ENCODE assay signal across 22 mouse cellular contexts in the genomic region with DNA sequence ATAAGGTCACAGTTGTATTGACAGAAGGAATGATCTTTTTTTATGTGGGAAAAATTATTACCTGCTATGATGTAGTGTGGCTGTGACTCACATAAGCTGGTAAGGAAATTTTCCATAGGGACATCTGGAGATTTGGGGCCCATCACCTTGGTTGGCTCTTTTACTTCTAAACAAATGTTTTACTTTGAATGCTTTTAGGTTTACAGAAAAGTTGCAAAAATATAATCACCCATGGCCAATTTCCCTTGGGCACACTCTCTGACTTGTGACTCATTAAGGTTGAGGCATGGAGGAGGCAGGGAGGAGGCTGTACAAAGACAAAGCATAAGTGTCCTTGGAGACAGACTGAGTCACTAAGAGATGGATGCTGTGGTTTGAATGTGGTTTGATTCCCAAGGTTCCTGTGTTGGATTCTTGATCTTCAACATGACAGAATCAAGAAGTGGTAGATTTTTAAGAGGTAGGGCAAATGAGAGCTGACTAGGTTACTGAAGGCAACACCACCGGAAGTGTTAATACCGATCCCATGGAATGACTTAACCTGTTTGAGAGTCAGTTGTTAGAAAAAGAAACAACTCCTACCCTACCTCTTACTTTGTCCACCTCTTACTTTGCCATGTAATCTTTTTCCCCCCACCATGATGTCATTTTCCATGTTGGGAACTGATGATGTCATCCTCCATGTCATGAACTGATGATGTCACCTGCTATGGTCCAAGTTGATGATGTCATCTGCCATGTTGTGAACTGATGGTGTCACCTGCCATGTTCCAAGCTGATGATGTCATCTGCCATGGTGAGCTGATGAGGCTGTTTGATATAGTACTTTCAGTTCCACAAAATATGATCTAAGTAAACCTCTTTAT.
DNase-seq lines count a peak whose midpoint lies in the region; ATAC-seq lines count a peak whose summit lies in the region.
"Had no signal": no experiment of that assay in that cellular context is flagged by ENCODE, and none has a peak within 500 bp of the region (broad histone marks: within the 10 kb centered on the region; RNA-seq: fewer than 3 reads in every experiment).

No protein-coding gene starts in this region.

- H3K4me2 ChIP-seq in midbrain, embryonic 11.5 days = no peak overlapping the region
- H3K4me2 ChIP-seq in midbrain, embryonic 14.5 days (ENCODE audit: low read length) = no peak overlapping the region
- H3K4me2 ChIP-seq: forebrain, embryonic 13.5 days; heart, embryonic 11.5 days; heart, embryonic 15.5 days; hindbrain, embryonic 14.5 days; intestine, embryonic 15.5 days had no signal

- H3K27me3 ChIP-seq in midbrain, embryonic 11.5 days (ENCODE audit: control insufficient read depth, insufficient read depth, low read length) = no peaks in the 10 kb centered on the region
- no peaks in the 10 kb centered on the region for H3K27me3 ChIP-seq in midbrain, embryonic 14.5 days (ENCODE audit: control insufficient read depth, insufficient read depth, low read length)
- H3K27me3 ChIP-seq: forebrain, embryonic 13.5 days; heart, embryonic 15.5 days; intestine, embryonic 15.5 days had no signal

- H3K36me3 ChIP-seq in midbrain, embryonic 11.5 days (ENCODE audit: control insufficient read depth, insufficient read depth, low read length) = no peaks in the 10 kb centered on the region
- H3K36me3 ChIP-seq in midbrain, embryonic 14.5 days (ENCODE audit: control insufficient read depth, insufficient read depth, low read length) = no peaks in the 10 kb centered on the region
- H3K36me3 ChIP-seq: embryonic facial prominence, embryonic 10.5 days; heart, embryonic 15.5 days; hindbrain, embryonic 10.5 days; intestine, embryonic 15.5 days had no signal

- H3K4me3 ChIP-seq in midbrain, embryonic 11.5 days (ENCODE audit: low read depth, low read length) = no peak overlapping the region
- H3K4me3 ChIP-seq in midbrain, embryonic 14.5 days (replicated peaks; ENCODE audit: low read depth, low read length) = no peak overlapping the region
- H3K4me3 ChIP-seq: embryonic facial prominence, embryonic 10.5 days; forebrain, embryonic 13.5 days; heart, adult 2 months; heart, embryonic 15.5 days; hindbrain, embryonic 10.5 days; intestine, embryonic 15.5 days had no signal

- DNase-seq in midbrain, embryonic 11.5 days (ENCODE audit: low spot score, missing footprints) = peak; percentile 74
- DNase-seq in midbrain, embryonic 14.5 days = no peak
- DNase-seq in Muller cell, postnatal 12 days (ENCODE audit: inconsistent ontology term) = peak; percentile 13
- DNase-seq in adrenal gland, postnatal 14 days = peak; percentile 44
- DNase-seq in B cell, adult 2 months = no peak
- DNase-seq in embryo, embryonic 9.5 days (ENCODE audit: extremely low spot score) = no peak
- DNase-seq: cerebellum, adult 18-20 months; cerebellum, adult 9-11 months; cerebellum, postnatal 36 days; gastrocnemius, postnatal 10 days; heart, adult 2 months; heart, postnatal 14 days; kidney, adult 18-20 months had no signal

- no peak for ATAC-seq in midbrain, embryonic 11.5 days (ENCODE audit: low FRiP score)
- no peak for ATAC-seq in midbrain, embryonic 14.5 days (ENCODE audit: low FRiP score, low TSS enrichment)
- no peak for ATAC-seq in monocyte, adult 5-6 weeks (replicated peaks; ENCODE audit: insufficient number of reproducible peaks, low FRiP score, low TSS enrichment, poor library complexity, severe bottlenecking)
- ATAC-seq: activated CD4-positive, CD25-positive, alpha-beta regulatory T cell, adult 4 months; forebrain, embryonic 13.5 days; intestine, embryonic 15.5 days had no signal

- no peak overlapping the region for H3K9ac ChIP-seq in midbrain, embryonic 11.5 days (ENCODE audit: low read length)
- no peak overlapping the region for H3K9ac ChIP-seq in midbrain, embryonic 14.5 days (replicated peaks; ENCODE audit: low read length)
- H3K9ac ChIP-seq: forebrain, embryonic 13.5 days; heart, embryonic 15.5 days; hindbrain, embryonic 14.5 days; intestine, embryonic 15.5 days had no signal

- no peaks in the 10 kb centered on the region for H3K9me3 ChIP-seq in midbrain, embryonic 11.5 days (ENCODE audit: control insufficient read depth, low read length)
- H3K9me3 ChIP-seq in midbrain, embryonic 14.5 days (ENCODE audit: control insufficient read depth, low read length) = no peaks in the 10 kb centered on the region
- H3K9me3 ChIP-seq: embryonic facial prominence, embryonic 10.5 days; forebrain, embryonic 13.5 days; heart, embryonic 15.5 days; hindbrain, embryonic 10.5 days; intestine, embryonic 15.5 days had no signal

- H3K27ac ChIP-seq in midbrain, embryonic 11.5 days (ENCODE audit: low read depth, low read length) = no peak overlapping the region
- H3K27ac ChIP-seq in midbrain, embryonic 14.5 days (replicated peaks; ENCODE audit: low read depth, low read length) = no peak overlapping the region
- H3K27ac ChIP-seq: embryonic facial prominence, embryonic 10.5 days; forebrain, embryonic 13.5 days; heart, adult 2 months; heart, embryonic 15.5 days; hindbrain, embryonic 10.5 days; hindbrain, embryonic 14.5 days; intestine, embryonic 15.5 days had no signal

- 92% methylated on average over 2 of the region's 2 CpGs for WGBS in midbrain, embryonic 11.5 days
- WGBS in midbrain, embryonic 14.5 days = 91% methylated on average over 2 of the region's 2 CpGs

- H3K4me1 ChIP-seq in midbrain, embryonic 11.5 days (ENCODE audit: control insufficient read depth, insufficient read depth, low read length) = no peaks in the 10 kb centered on the region
- H3K4me1 ChIP-seq in midbrain, embryonic 14.5 days (ENCODE audit: control insufficient read depth, insufficient read depth, low read length) = peaks cover under 1% of the 10 kb centered on the region; the same call in 1 of the 2 replicates
- H3K4me1 ChIP-seq: embryonic facial prominence, embryonic 10.5 days; forebrain, embryonic 13.5 days; heart, embryonic 15.5 days; hindbrain, embryonic 10.5 days; intestine, embryonic 15.5 days had no signal

Comparison
In these comparisons a context has a peak if more than half of its experiments do, and no peak if none do; other contexts are left out.
1. DNase-seq: peak in midbrain, embryonic 11.5 days (single experiment), Muller cell, postnatal 12 days (single experiment) and adrenal gland, postnatal 14 days (single experiment); none in midbrain, embryonic 14.5 days (single experiment), B cell, adult 2 months (0 of 2) and embryo, embryonic 9.5 days (single experiment).